Mouse (Mus musculus) brown adipose tissue, adult 24 weeks (tissue): ENCODE data around the gene Gm11444. TPM values are rescaled to one million over a fixed set of nuclear protein-coding genes. Genes with fewer than 3 reads are reported as not detected.

Experiments
- polyA plus RNA-seq: library from polyadenylated mRNA; stranded (reverse); fragments of >200 nt; gene quantifications from 2 replicates; pipeline ENCODE4 v1.2.4, GENCODE M21; 2012; ENCODE audit not compliant: missing spikeins, insufficient read depth, insufficient read length

The Gm11444 gene
- polyA plus RNA-seq, 1 experiment: not detected

Other genes starting within 250 kb of the Gm11444 start
- 1.2 and 1.5 TPM in 2 replicates for gene Tbx2, start 17.8 kb downstream of the Gm11444 start, polyA plus RNA-seq
- gene Tbx4, start 36.1 kb upstream of the Gm11444 start, polyA plus RNA-seq: not detected in 2 replicates